ENCODE assay signal across 14 mouse cellular contexts in genomic region chr12:102248104-102248503, GRCm38 (mm10).
"Had no signal": no experiment of that assay in that cellular context is flagged by ENCODE, and none has a peak within 500 bp of the region (broad histone marks: within the 10 kb centered on the region; RNA-seq: fewer than 3 reads in every experiment).

No protein-coding gene starts in this region.

- H3K27me3 ChIP-seq: limb, embryonic 15.5 days; liver, embryonic 12.5 days; midbrain, embryonic 15.5 days; neural tube, embryonic 12.5 days had no signal

- H3K36me3 ChIP-seq: limb, embryonic 15.5 days; liver, embryonic 12.5 days; midbrain, embryonic 10.5 days; midbrain, embryonic 15.5 days; neural tube, embryonic 12.5 days had no signal

- H3K4me1 ChIP-seq: liver, embryonic 12.5 days; midbrain, embryonic 10.5 days; midbrain, embryonic 15.5 days; neural tube, embryonic 12.5 days had no signal

- H3K4me2 ChIP-seq: limb, embryonic 15.5 days; liver, embryonic 12.5 days; lung, embryonic 14.5 days; midbrain, embryonic 15.5 days; neural tube, embryonic 12.5 days had no signal

- H3K27ac ChIP-seq: limb, embryonic 15.5 days; liver, embryonic 12.5 days; midbrain, embryonic 10.5 days; midbrain, embryonic 15.5 days; neural tube, embryonic 12.5 days had no signal

- H3K4me3 ChIP-seq: limb, embryonic 15.5 days; liver, embryonic 12.5 days; midbrain, embryonic 10.5 days; midbrain, embryonic 15.5 days; neural tube, embryonic 12.5 days had no signal

- ATAC-seq: inflammation-experienced regulatory T-cells, adult 6 months; intestine, postnatal 0 days; liver, embryonic 12.5 days; midbrain, embryonic 15.5 days had no signal

- H3K9me3 ChIP-seq: limb, embryonic 15.5 days; liver, embryonic 12.5 days; midbrain, embryonic 10.5 days; midbrain, embryonic 15.5 days; neural tube, embryonic 12.5 days had no signal

- H3K9ac ChIP-seq: limb, embryonic 15.5 days; liver, embryonic 12.5 days; lung, embryonic 14.5 days; midbrain, embryonic 15.5 days; neural tube, embryonic 12.5 days had no signal

- DNase-seq: kidney, adult 8-10 months; kidney, postnatal 25 days; layer of hippocampus, adult 9-11 months; lung, embryonic 14.5 days; lung, postnatal 10 days; lung, postnatal 4 days; thymus, postnatal 4 days had no signal
